Mouse (Mus musculus) stomach, embryonic 15.5 days (tissue): ENCODE results near the gene Itpr1. TPM values are rescaled to one million over a fixed set of nuclear protein-coding genes. Genes with fewer than 3 reads are reported as not detected.
A peak's percentile ranks its signal among the peaks of the same experiment; 100 is the strongest.

Experiments used
- ATAC-seq: fragments of 200-750 bp; cut with Nextera tagmentation; 2 replicates; pipeline ENCODE4 v1.8.0; 2017; ENCODE audit warnings: low read depth, moderate number of reproducible peaks, moderate TSS enrichment; ENCODE audit not compliant: insufficient read depth, low FRiP score
- H3K27ac ChIP-seq: fragments of 300-500 bp; sonication (generic); 2 replicates; pipeline ENCODE4 v1.5.1; 2015; ENCODE audit warnings: mild to moderate bottlenecking, inconsistent platforms
- H3K27me3 ChIP-seq: fragments of 300-500 bp; sonication (generic); replicated peaks from 2 replicates; pipeline ENCODE4 v1.6.1; 2015; ENCODE audit warnings: inconsistent platforms
- H3K36me3 ChIP-seq: fragments of 300-500 bp; sonication (generic); 2 replicates; pipeline ENCODE4 v1.6.1; 2015; ENCODE audit warnings: inconsistent platforms
- H3K4me1 ChIP-seq: fragments of 300-500 bp; sonication (generic); 2 replicates; pipeline ENCODE4 v1.6.1; 2015; ENCODE audit warnings: inconsistent platforms
- H3K4me2 ChIP-seq: fragments of 300-500 bp; sonication (generic); 2 replicates; pipeline ENCODE4 v1.6.1; 2015; ENCODE audit warnings: mild to moderate bottlenecking, inconsistent platforms
- H3K4me3 ChIP-seq: fragments of 300-500 bp; sonication (generic); replicated peaks from 2 replicates; pipeline ENCODE4 v1.5.1; 2015; ENCODE audit warnings: inconsistent platforms
- H3K9ac ChIP-seq: fragments of 300-500 bp; sonication (generic); 2 replicates; pipeline ENCODE4 v1.6.1; 2015; ENCODE audit warnings: inconsistent platforms
- H3K9me3 ChIP-seq: fragments of 300-500 bp; sonication (generic); 2 replicates; pipeline ENCODE4 v1.6.1; 2016; ENCODE audit warnings: inconsistent platforms
- WGBS: fragments of 180-500 bp; shearing (Covaris S2); methylation state at CpG from one replicate; pipeline ENCODE4 v1.1.7; 2015; 5-methylcytosine and 5-hydroxymethylcytosine counted together
- polyA plus RNA-seq: library from polyadenylated mRNA; unstranded; fragments of >200 nt; fragmentation: Nextera tagmentation; extraction: Ambion mirVana; gene quantifications from 2 replicates; pipeline ENCODE4 v1.2.1, GENCODE M21; 2015

Gene Itpr1
- polyA plus RNA-seq, 1 experiment from 2014 or later: 9.4 TPM

DNA sequence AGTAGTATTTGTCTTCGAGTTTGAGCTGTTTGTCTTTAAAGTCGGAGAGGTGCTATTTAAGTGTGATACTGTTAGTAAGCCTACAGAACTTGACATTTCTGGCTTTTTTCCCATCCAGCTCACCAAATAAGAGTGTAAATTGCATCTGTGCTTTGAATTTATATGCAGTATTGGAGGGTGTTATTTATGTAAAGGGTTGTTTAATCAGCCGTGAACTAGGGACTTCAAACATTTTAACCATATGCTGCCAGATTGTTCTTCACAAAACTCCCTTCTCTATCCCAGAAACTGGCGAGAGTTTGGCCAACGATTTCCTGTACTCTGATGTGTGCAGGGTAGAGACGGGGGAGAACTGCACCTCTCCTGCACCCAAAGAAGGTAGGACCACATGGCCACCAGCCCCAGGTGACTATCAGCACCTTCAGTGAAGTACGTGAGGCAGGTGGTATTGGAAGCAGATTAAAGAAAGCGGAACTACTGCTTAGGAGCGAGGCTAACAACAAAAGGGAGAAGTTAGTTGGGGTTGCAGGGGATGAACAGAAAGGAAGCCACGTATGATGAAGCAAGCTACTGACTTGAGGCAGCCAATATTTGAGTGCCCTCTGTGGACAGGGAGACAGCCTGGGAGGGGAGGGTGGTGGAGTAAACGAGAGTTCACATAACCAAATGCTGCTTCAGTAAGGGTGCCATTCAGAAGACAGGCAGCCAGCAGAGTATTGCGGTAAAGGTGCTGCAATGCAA lies 304.5 kb downstream of the Itpr1 start:
- 65% methylated on average over 12 of the region's 12 CpGs for WGBS

DNA sequence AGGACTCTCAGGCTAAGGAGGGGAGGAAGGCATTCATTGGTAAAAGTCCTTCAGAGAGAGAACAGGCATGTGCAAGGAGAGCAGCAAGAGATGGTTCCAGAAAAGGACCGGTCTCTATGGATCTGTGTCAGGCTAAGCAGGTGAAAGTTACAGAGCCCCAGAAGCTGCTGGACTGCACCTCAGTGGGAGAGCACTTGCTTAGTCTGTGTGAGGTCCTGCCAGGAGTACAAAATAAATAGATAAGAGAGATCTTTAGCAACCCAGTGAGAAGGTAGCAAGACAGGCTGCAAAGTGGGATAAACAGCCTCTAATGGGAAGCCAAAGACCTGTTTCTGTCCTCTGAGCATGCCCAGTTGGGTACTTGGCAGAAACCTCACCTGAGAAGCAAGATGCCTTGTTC lies 305.1 kb downstream of the Itpr1 start:
- Histone ChIP-seq H3K27me3 (no peaks in the 10 kb centered on the region), H3K27ac (no peak overlapping the region), H3K4me3 (no peak overlapping the region), H3K9me3 (no peaks in the 10 kb centered on the region), H3K9ac (no peak overlapping the region), H3K4me2 (no peak overlapping the region), H3K4me1 (0 out of 2 replicates have a peak, but pooled peaks cover 5% of the 10 kb centered on the region), H3K36me3 (no peaks in the 10 kb centered on the region)
- WGBS: 84% methylated on average over 1 of the region's 1 CpGs
- ATAC-seq: no peak

More for the DNA sequence above, 304.5 kb downstream of the Itpr1 start:
- Histone ChIP-seq H3K9ac (no peak overlapping the region), H3K4me1 (0 out of 2 replicates have a peak, but pooled peaks cover 5% of the 10 kb centered on the region), H3K4me3 (no peak overlapping the region), H3K27ac (no peak overlapping the region), H3K27me3 (no peaks in the 10 kb centered on the region), H3K36me3 (no peaks in the 10 kb centered on the region), H3K4me2 (no peak overlapping the region), H3K9me3 (no peaks in the 10 kb centered on the region)
- ATAC-seq: no peak

DNA sequence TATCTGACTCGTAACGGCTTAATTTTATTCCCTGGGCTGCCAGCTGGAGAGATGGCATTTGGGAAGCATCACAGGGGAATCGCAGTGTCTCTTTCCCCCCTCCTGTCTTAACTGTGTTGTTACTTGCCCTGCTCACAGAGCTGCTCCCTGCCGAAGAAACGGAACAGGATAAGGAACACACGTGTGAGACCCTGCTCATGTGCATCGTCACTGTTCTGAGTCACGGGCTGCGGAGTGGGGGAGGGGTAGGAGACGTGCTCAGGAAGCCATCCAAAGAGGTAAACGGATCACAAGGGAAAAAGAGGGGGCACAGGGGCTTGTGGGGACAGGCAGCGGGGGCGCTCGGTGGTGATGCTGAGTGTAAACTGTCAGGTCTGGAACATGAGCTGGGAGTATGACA lies 305.7 kb downstream of the Itpr1 start:
- no peak overlapping the region for H3K27ac ChIP-seq
- no peaks in the 10 kb centered on the region for H3K27me3 ChIP-seq
- no peak for ATAC-seq
- no peaks in the 10 kb centered on the region for H3K9me3 ChIP-seq
- no peak overlapping the region for H3K4me3 ChIP-seq
- H3K4me2 ChIP-seq: no peak overlapping the region
- H3K9ac ChIP-seq: no peak overlapping the region
- H3K4me1 ChIP-seq: 0 out of 2 replicates have a peak, but pooled peaks cover 5% of the 10 kb centered on the region
- 51% methylated on average over 14 of the region's 14 CpGs for WGBS
- no peaks in the 10 kb centered on the region for H3K36me3 ChIP-seq

DNA sequence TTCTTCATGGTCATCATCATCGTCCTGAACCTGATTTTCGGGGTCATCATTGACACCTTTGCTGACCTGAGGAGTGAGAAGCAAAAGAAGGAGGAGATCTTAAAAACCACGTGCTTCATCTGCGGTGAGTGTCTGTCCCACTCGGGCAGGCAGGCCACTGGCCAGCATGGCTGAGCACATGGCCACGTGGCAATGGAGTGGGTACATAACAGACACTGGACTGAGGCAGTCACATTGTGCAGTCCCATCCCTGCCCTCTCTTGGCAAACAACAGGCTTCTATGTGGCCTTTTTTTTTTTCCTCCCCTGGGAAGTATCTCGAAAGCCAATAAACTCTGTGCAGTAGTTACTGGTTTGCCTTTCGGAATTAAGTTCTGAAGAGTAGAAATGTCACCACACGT lies 306.4 kb downstream of the Itpr1 start:
- no peak for ATAC-seq
- Histone ChIP-seq H3K4me1 (0 out of 2 replicates have a peak, but pooled peaks cover 5% of the 10 kb centered on the region), H3K9me3 (no peaks in the 10 kb centered on the region), H3K4me2 (no peak overlapping the region), H3K27me3 (no peaks in the 10 kb centered on the region), H3K4me3 (no peak overlapping the region), H3K36me3 (no peaks in the 10 kb centered on the region), H3K9ac (no peak overlapping the region), H3K27ac (no peak overlapping the region)
- WGBS: 85% methylated on average over 9 of the region's 9 CpGs

DNA sequence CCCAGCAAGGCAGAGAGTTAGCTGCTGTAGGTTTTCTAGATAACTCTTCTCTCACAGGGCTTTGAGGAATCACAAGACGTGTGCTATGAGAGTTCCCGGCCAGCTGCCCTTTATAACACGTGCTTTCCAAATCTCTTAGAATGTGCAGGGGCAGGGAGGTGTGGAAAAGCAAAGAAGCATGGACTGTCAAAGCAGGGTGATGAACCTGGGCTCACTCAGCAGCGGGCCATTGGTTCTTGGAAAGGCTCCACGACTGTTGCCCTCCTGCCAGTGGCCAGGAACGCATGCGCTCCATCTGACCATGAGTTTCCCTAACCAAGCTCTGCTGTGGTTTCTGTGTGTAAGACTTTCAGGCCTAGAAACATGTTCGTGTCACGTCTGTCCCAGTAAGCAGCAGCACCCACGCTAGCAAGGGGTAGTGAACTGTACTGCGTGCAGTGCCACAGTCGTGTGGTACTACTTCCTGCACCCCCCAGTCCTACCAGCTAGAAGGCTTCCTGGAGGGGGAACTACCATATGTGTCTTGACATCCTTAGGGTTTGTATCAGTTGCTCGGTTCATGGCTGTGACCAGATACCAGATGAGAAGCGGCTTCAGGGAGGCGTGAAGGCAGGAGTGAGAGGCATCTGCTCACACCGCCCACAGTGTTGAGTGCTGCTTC lies 311.2 kb downstream of the Itpr1 start:
- no peaks in the 10 kb centered on the region for H3K9me3 ChIP-seq
- H3K36me3 ChIP-seq: no peaks in the 10 kb centered on the region
- no peaks in the 10 kb centered on the region for H3K4me1 ChIP-seq
- H3K4me3 ChIP-seq: no peak overlapping the region
- no peak for ATAC-seq
- no peak overlapping the region for H3K4me2 ChIP-seq
- WGBS: 89% methylated on average over 16 of the region's 16 CpGs
- H3K27me3 ChIP-seq: no peaks in the 10 kb centered on the region
- H3K27ac ChIP-seq: no peak overlapping the region
- H3K9ac ChIP-seq: no peak overlapping the region

DNA sequence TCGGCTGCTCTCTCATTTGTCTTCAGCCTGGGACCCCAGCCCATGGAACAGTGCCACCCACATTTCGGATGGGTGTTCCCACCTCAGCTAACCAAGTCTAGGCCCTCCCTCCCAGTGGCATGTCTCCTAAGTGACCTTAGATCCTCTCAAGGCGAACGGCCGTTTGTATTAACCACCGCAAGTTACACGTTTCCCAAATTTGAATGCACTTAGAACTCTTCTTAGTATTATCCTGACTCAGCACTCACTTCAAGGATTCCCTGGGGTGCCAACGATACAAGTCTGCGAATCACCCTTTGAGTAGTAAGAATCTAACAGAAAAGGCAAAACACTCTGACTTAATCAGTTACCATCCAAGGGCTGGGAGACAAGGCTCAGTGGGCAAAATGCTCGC lies 311.7 kb downstream of the Itpr1 start:
- WGBS: 89% methylated on average over 10 of the region's 10 CpGs
- H3K4me2 ChIP-seq: no peak overlapping the region
- no peak overlapping the region for H3K27ac ChIP-seq
- H3K27me3 ChIP-seq: no peaks in the 10 kb centered on the region
- ATAC-seq: no peak
- H3K9me3 ChIP-seq: no peaks in the 10 kb centered on the region
- H3K4me1 ChIP-seq: no peaks in the 10 kb centered on the region
- no peaks in the 10 kb centered on the region for H3K36me3 ChIP-seq
- H3K9ac ChIP-seq: no peak overlapping the region
- no peak overlapping the region for H3K4me3 ChIP-seq

DNA sequence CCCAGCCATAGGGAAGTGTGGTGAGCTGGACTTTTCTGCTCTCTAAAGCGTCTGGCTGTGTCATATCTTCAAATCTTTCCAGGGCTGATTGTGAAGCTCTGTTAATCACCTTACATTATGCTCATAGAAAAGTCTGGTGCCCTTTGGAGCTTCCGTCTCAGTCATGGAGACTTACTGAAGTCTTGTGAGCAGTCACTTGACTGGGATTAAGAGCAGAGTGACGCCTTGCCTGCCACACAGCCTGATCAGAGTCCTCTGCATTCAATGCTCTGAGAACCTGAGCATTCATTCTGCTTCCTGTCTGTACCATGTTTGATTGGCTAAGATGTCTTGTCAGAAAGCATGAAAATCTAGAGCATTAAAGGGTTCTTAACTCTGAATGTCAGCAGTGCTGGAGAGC lies 314.7 kb downstream of the Itpr1 start:
- Histone ChIP-seq H3K9ac (no peak overlapping the region), H3K27ac (no peak overlapping the region), H3K27me3 (no peaks in the 10 kb centered on the region)

DNA sequence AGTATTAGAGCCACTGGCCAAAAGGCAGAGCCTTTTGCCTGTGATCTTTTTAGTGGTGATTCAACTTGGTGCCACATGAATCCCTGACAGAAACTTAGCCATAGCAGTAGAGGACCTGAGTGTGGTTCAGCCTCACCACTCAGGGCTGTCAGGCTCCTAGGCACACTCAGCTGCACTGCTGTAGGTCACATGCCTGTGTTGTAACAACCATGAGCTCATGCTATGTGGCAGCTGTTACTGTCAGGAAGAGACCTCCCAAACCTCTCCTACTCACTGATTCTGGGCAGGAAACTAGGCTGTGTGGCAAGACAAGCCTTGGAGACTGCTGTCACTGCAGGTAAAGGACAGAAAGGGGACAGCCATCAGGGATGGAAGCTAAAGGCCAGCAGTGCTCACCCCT lies 315.1 kb downstream of the Itpr1 start:
- Histone ChIP-seq H3K27ac (no peak overlapping the region), H3K36me3 (no peaks in the 10 kb centered on the region), H3K27me3 (no peaks in the 10 kb centered on the region), H3K4me2 (no peak overlapping the region), H3K9ac (no peak overlapping the region), H3K4me3 (no peak overlapping the region), H3K9me3 (no peaks in the 10 kb centered on the region), H3K4me1 (peaks cover 18% of the 10 kb centered on the region)
- no peak for ATAC-seq

More for the DNA sequence above, 314.7 kb downstream of the Itpr1 start:
- Histone ChIP-seq H3K9me3 (no peaks in the 10 kb centered on the region), H3K36me3 (no peaks in the 10 kb centered on the region), H3K4me1 (peaks cover 14% of the 10 kb centered on the region), H3K4me3 (no peak overlapping the region), H3K4me2 (no peak overlapping the region)
- WGBS: 75% methylated on average over 3 of the region's 3 CpGs
- no peak for ATAC-seq

DNA sequence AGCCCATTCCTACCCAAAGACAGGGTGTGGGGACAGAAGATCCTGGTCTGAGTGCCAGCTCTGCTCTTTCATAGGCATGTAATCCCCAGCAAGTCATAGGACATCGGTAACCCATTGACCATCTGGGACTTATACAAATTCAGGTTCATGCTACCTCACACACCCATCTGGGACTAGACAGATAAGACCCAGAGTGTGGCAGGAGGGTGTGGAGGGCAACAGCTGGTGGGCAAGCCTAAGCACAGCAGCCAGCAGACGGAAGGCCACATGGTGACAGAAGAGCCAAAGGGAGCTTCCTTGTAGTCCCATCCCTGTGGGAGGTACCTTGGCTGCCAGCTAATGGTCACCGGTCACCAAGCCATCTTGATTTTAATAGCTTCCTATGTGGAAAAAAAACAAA lies 316.3 kb downstream of the Itpr1 start:
- Histone ChIP-seq H3K27ac (no peak overlapping the region), H3K4me3 (no peak overlapping the region), H3K27me3 (no peaks in the 10 kb centered on the region), H3K9ac (no peak overlapping the region), H3K4me2 (no peak overlapping the region), H3K4me1 (peaks cover 18% of the 10 kb centered on the region), H3K36me3 (no peaks in the 10 kb centered on the region), H3K9me3 (no peaks in the 10 kb centered on the region)
- WGBS: 84% methylated on average over 3 of the region's 3 CpGs
- peak; percentile 89 for ATAC-seq

DNA sequence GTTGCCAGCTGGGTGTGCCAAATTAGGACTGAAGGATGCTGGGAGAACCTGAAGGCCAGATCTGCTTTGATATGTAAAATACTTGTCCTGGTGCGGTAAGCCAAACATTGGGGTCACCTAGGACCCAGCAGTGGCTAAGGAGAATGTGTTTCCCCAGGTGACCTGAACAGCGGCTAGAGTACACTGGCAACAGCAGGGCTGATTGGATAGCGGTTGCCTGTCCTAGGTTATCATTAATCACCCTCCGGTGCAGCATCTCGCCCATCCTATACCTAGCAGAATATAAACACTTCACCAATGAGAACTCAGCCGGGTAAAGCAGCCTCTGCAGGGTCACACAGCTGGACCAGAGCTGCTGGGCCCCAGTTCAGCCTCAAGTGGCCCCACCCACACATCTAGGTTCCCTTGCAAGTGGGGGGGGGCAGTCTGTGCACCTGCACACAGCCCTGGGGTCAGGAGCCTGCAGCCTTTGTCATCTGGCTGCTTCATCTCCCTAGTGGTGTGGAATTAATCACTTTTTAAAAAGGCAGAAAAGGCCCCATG lies 318.0 kb downstream of the Itpr1 start:
- no peak overlapping the region for H3K4me2 ChIP-seq
- WGBS: 40% methylated on average over 6 of the region's 6 CpGs
- 0 out of 2 replicates have a peak, but pooled peaks have one; percentile 10 for ATAC-seq
- no peaks in the 10 kb centered on the region for H3K36me3 ChIP-seq
- H3K4me3 ChIP-seq: no peak overlapping the region
- H3K27me3 ChIP-seq: no peaks in the 10 kb centered on the region
- no peak overlapping the region for H3K9ac ChIP-seq
- no peaks in the 10 kb centered on the region for H3K9me3 ChIP-seq
- H3K27ac ChIP-seq: peak overlapping the region; percentile 71
- peaks cover 18% of the 10 kb centered on the region for H3K4me1 ChIP-seq

DNA sequence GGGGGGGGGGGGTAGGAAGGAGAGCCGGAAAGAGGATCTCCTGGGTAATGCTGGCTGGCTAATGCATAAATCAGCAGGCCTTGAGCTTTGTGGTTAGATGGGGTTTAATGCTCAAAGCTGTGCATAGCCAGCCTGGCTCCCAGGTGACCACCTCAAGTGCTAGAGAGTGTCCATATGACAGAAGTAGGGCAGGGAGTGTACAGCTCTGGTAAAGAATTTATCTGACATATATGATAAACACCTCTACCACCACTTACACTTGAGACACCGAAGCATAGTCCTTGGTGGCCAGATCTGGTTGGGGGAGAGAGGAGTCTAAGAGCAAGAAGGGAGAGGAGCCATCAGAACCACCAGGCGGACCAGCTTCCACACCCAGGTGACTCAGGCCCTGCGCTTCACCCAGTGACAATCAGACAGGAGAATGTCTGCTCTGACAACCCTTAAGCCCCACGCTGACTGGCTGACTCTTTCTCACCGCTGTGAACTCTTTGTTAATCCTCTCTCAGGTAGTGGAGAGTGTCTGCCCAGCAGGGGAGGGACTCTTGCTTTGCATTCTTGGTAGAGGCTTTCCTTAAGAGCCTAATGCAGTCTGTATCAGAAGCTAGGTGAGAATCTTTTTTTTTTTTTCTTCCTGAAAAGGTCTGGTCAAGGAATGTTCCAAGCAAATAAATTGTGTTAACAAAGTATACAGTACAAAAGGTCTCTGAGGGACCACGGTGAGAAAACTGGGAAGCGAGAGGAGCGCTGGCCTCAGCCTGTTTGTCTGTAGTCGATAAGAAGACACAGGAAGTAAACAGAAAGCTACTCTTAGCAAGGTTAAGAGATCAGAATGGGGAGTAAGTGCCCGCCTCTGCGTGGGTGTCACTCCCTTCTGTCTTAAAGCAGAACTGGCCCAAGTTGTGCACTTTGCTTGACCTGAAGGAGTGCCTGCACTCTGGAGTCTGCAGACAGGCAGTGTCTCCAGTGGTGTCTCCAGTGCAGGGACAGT lies 318.7 kb downstream of the Itpr1 start:
- no peaks in the 10 kb centered on the region for H3K9me3 ChIP-seq
- H3K27ac ChIP-seq: peak overlapping the region; percentile 71
- H3K4me1 ChIP-seq: peaks cover 18% of the 10 kb centered on the region
- ATAC-seq: peak; percentile 32; the same call in 1 of the 2 replicates
- no peak overlapping the region for H3K9ac ChIP-seq
- no peaks in the 10 kb centered on the region for H3K27me3 ChIP-seq
- H3K4me2 ChIP-seq: 0 out of 2 replicates have a peak overlapping the region, but pooled peaks have one; percentile 4
- no peaks in the 10 kb centered on the region for H3K36me3 ChIP-seq
- no peak overlapping the region for H3K4me3 ChIP-seq
- 34% methylated on average over 12 of the region's 12 CpGs for WGBS
